Mouse (Mus musculus): ENCODE results near the gene Gm2000. TPM values are rescaled to one million over a fixed set of nuclear protein-coding genes. Genes with fewer than 3 reads are reported as not detected.
"Not testable (repeated sequence)": the region's sequence is repeated elsewhere in the genome, so short reads cannot be mapped to it uniquely, and the experiment has no call there.

The Gm2000 gene
- 10 to 100 TPM in 16 of 26 experiments, 1 to 10 TPM in 9, not detected in 1; 3.0 to 85.6 (median 12.9) TPM for total RNA-seq (2018; cell fraction: chromatin; rRNA removed)
- 1,000 to 10,000 TPM in 1 of 26 experiments, 100 to 1,000 TPM in 25; 330 to 1,384 (median 592) TPM for total RNA-seq (2018; cell fraction: cytosol; rRNA removed)
- total RNA-seq (2018; cell fraction: nucleus; rRNA removed), result 10 to 100 TPM; 13.2 to 91.0 (median 43.2) TPM
- 146 to 902 TPM (median 727 TPM) in 3 replicates for polyA plus RNA-seq (2018)

- Histone ChIP-seq H3K27ac (no peak within 1 kb of the TSS), H3K36me3 (ENCODE audit: inconsistent target) (no peaks in the 10 kb centered on the region), H3K79me2 (ENCODE audit: inconsistent target) (no peaks in the 10 kb centered on the region), H3K4me3 (ENCODE audit: inconsistent target) (no peak within 1 kb of the TSS)
- WGBS (ENCODE audit: missing documents), result 95% methylated on average over 5 of the region's 8 CpGs
These were observed at the start of gene Gm2000 for GRCm38 (mm10) chr1:156365740-156366139. Gm2000 (plus strand) TSS chr1:156366040.

GRCm38 (mm10) chr1:156323126-156323525 is 42.7 kb upstream of the Gm2000 start:
- H3K79me2 ChIP-seq (ENCODE audit: inconsistent target), result no peaks in the 10 kb centered on the region
- 88% methylated on average over 9 of the region's 9 CpGs for WGBS (ENCODE audit: missing documents)
- H3K27ac ChIP-seq, result no peak overlapping the region
- H3K36me3 ChIP-seq (ENCODE audit: inconsistent target), result no peaks in the 10 kb centered on the region
- no peak overlapping the region for H3K4me3 ChIP-seq (ENCODE audit: inconsistent target)

DNA sequence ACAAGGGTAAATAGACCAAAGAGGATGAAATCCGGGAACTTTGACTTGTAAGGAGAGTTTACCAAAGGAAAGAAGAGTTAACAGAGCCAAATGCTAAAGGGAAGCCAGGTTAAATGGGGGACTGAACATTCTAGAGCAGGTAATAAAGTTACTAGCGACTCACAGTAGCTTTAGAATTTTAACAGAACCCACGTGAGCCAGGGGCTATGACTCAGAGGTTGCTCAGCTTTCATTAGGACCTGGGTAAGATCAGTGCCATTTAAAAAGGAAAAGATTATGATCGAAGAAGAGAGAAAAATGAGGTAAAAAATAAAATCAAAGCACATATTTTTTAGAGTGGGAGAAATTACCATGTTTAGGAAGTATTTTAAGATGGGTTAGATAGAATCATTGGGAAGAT is 25.0 kb upstream of the Gm2000 start:
- no peak overlapping the region for H3K27ac ChIP-seq
- H3K79me2 ChIP-seq (ENCODE audit: inconsistent target), result no peaks in the 10 kb centered on the region
- no peak overlapping the region for H3K4me3 ChIP-seq (ENCODE audit: inconsistent target)
- 85% methylated on average over 4 of the region's 4 CpGs for WGBS (ENCODE audit: missing documents)
- no peaks in the 10 kb centered on the region for H3K36me3 ChIP-seq (ENCODE audit: inconsistent target)

GRCm38 (mm10) chr1:156344433-156344832 is 21.4 kb upstream of the Gm2000 start:
- 85% methylated on average over 4 of the region's 4 CpGs for WGBS (ENCODE audit: missing documents)
- no peaks in the 10 kb centered on the region for H3K79me2 ChIP-seq (ENCODE audit: inconsistent target)
- H3K36me3 ChIP-seq (ENCODE audit: inconsistent target), result no peaks in the 10 kb centered on the region
- H3K27ac ChIP-seq, result no peak overlapping the region
- H3K4me3 ChIP-seq (ENCODE audit: inconsistent target), result no peak overlapping the region

- no peaks in the 10 kb centered on the region for H3K36me3 ChIP-seq (ENCODE audit: inconsistent target)
- H3K4me3 ChIP-seq (ENCODE audit: inconsistent target), result no peak overlapping the region
- WGBS (ENCODE audit: missing documents), result 98% methylated on average over 4 of the region's 4 CpGs
- H3K79me2 ChIP-seq (ENCODE audit: inconsistent target), result no peaks in the 10 kb centered on the region
- no peak overlapping the region for H3K27ac ChIP-seq
These were observed 20.2 kb upstream of the Gm2000 start for GRCm38 (mm10) chr1:156345633-156346032.

GRCm38 (mm10) chr1:156349031-156349430 is 16.8 kb upstream of the Gm2000 start:
- WGBS (ENCODE audit: missing documents), result 77% methylated on average over 4 of the region's 4 CpGs
- no peak overlapping the region for H3K27ac ChIP-seq
- no peaks in the 10 kb centered on the region for H3K79me2 ChIP-seq (ENCODE audit: inconsistent target)
- no peaks in the 10 kb centered on the region for H3K36me3 ChIP-seq (ENCODE audit: inconsistent target)
- no peak overlapping the region for H3K4me3 ChIP-seq (ENCODE audit: inconsistent target)

DNA sequence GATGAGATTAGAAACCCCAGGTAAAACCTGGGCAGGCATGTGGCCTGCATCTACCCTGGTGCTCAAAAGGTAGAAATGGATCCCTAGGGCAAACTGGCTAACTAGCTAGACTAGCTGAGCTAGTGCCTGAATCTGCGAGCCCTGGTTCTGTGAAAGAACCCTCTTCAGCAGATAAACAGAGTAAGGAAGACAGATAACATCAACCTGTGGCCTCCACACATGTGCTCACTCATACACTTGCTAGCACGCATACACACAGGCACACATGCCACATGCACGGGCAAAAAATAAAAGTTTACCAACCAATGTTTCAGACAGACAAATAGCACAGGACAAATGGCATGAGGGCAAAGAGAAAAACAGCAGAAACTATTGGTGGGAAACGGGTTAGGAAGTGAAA is 15.4 kb upstream of the Gm2000 start:
- H3K4me3 ChIP-seq (ENCODE audit: inconsistent target), result no peak overlapping the region
- 84% methylated on average over 4 of the region's 4 CpGs for WGBS (ENCODE audit: missing documents)

DNA sequence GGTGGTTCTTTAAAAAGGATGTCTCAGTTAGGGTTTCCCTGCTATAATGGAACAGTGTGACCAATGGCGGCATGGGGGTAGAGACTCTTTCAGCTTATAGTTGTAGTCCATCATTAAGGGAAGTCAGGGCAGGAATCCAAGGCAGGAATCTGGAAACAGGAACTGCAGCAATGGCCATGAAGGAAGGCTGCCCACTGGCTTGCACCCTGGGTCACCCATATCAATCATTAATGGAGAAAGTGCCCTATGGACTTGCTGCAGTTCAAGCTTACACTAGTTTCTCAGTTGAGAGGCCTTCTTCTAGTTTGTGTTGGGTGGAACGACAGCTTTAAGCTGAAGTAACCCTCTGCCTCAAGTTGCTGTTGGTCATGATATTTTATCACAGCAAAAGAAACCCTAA is 13.4 kb upstream of the Gm2000 start:
- Histone ChIP-seq H3K36me3 (ENCODE audit: inconsistent target) (no peaks in the 10 kb centered on the region), H3K4me3 (ENCODE audit: inconsistent target) (no peak overlapping the region), H3K79me2 (ENCODE audit: inconsistent target) (no peaks in the 10 kb centered on the region), H3K27ac (no peak overlapping the region)
- WGBS (ENCODE audit: missing documents), result 100% methylated on average over 2 of the region's 2 CpGs

More for the DNA sequence above, 15.4 kb upstream of the Gm2000 start:
- H3K27ac ChIP-seq, result no peak overlapping the region
- no peaks in the 10 kb centered on the region for H3K79me2 ChIP-seq (ENCODE audit: inconsistent target)
- no peaks in the 10 kb centered on the region for H3K36me3 ChIP-seq (ENCODE audit: inconsistent target)

GRCm38 (mm10) chr1:156381217-156381616 is 15.4 kb downstream of the Gm2000 start:
- Histone ChIP-seq H3K36me3 (ENCODE audit: inconsistent target) (no peaks in the 10 kb centered on the region), H3K27ac (no peak overlapping the region), H3K4me3 (ENCODE audit: inconsistent target) (no peak overlapping the region), H3K79me2 (ENCODE audit: inconsistent target) (no peaks in the 10 kb centered on the region)
- 88% methylated on average over 3 of the region's 3 CpGs for WGBS (ENCODE audit: missing documents)

DNA sequence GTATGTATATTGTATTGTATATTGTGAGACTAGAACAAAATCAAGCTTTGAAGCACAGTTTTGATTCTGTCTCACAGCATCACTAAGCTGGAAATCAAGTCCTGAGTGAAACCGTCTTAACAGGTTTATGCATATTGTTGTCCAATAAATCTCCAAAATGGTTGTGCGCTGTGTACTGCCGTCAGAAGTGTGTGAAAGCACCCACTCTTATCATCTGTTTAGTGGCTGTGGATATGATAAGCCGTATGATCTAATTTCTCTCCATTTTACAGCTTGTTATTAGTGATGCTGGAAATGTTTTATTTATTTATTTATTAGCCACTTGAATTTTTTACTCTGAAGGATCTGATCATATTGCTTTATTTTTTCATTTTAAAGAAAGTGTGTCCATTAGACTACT is 20.4 kb downstream of the Gm2000 start:
- H3K4me3 ChIP-seq (ENCODE audit: inconsistent target), result no peak overlapping the region
- 97% methylated on average over 4 of the region's 4 CpGs for WGBS (ENCODE audit: missing documents)

DNA sequence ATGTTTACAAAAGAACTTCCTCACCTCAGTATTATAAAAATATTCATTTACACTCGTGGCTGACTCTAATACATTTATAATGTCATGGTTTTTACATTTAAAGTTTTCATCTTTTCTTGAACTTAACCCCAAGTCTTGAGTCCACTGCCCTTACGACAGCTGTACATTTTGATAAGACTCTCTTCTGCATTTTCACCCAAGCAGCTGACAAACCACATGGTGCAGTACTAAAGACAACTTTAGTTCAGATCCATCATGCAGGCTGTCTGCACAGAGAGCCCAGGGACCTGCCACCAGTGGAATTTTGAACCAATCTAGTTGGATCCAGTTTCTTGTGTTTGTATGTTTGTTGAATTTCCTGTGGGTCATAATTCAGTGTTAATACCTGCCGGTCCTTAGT is 21.0 kb downstream of the Gm2000 start:
- 35% methylated on average over 3 of the region's 3 CpGs for WGBS (ENCODE audit: missing documents)
- H3K79me2 ChIP-seq (ENCODE audit: inconsistent target), result no peaks in the 10 kb centered on the region
- H3K36me3 ChIP-seq (ENCODE audit: inconsistent target), result no peaks in the 10 kb centered on the region
- no peak overlapping the region for H3K4me3 ChIP-seq (ENCODE audit: inconsistent target)
- H3K27ac ChIP-seq, result no peak overlapping the region

More for the DNA sequence above, 20.4 kb downstream of the Gm2000 start:
- no peak overlapping the region for H3K27ac ChIP-seq
- H3K79me2 ChIP-seq (ENCODE audit: inconsistent target), result no peaks in the 10 kb centered on the region
- H3K36me3 ChIP-seq (ENCODE audit: inconsistent target), result no peaks in the 10 kb centered on the region

GRCm38 (mm10) chr1:156393148-156393547 is 27.3 kb downstream of the Gm2000 start:
- Histone ChIP-seq H3K27ac (no peak overlapping the region), H3K4me3 (ENCODE audit: inconsistent target) (no peak overlapping the region), H3K36me3 (ENCODE audit: inconsistent target) (no peaks in the 10 kb centered on the region), H3K79me2 (ENCODE audit: inconsistent target) (no peaks in the 10 kb centered on the region)
- 95% methylated on average over 4 of the region's 4 CpGs for WGBS (ENCODE audit: missing documents)

- H3K79me2 ChIP-seq (ENCODE audit: inconsistent target); H3K27ac ChIP-seq; H3K36me3 ChIP-seq (ENCODE audit: inconsistent target); H3K4me3 ChIP-seq (ENCODE audit: inconsistent target): not testable (repeated sequence)
- WGBS (ENCODE audit: missing documents), result 100% methylated on average over 1 of the region's 3 CpGs
These were observed 34.3 kb downstream of the Gm2000 start for GRCm38 (mm10) chr1:156400159-156400558.

- no peak overlapping the region for H3K4me3 ChIP-seq (ENCODE audit: inconsistent target)
- H3K79me2 ChIP-seq (ENCODE audit: inconsistent target), result no peaks in the 10 kb centered on the region
- H3K36me3 ChIP-seq (ENCODE audit: inconsistent target), result no peaks in the 10 kb centered on the region
- H3K27ac ChIP-seq, result no peak overlapping the region
- WGBS (ENCODE audit: missing documents), result 73% methylated on average over 2 of the region's 2 CpGs
These were observed 36.7 kb downstream of the Gm2000 start for GRCm38 (mm10) chr1:156402491-156402890.

DNA sequence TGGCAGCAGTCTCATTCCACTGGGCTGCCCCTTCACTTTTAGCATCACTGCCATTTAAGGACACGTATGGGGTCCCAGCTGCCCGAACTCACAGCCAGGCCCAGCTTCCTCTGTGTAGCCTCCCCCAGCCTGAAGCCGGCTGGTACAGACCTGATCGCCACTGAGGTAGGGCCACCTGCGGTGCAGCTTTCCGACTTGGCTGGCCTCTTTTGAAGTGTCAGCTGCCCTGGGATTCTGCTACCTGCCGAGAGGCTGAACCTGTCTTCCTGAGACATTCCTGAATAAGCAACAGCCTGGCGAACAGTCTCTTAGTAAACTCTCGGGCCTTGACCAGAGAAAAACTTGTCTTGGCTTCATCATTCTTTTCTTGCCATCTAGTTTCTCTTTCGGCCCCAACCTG is 37.4 kb downstream of the Gm2000 start:
- Histone ChIP-seq H3K27ac (no peak overlapping the region), H3K79me2 (ENCODE audit: inconsistent target) (no peaks in the 10 kb centered on the region), H3K4me3 (ENCODE audit: inconsistent target) (no peak overlapping the region), H3K36me3 (ENCODE audit: inconsistent target) (no peaks in the 10 kb centered on the region)
- WGBS (ENCODE audit: missing documents), result 96% methylated on average over 10 of the region's 10 CpGs

- H3K79me2 ChIP-seq (ENCODE audit: inconsistent target), result no peaks in the 10 kb centered on the region
- H3K4me3 ChIP-seq (ENCODE audit: inconsistent target), result no peak overlapping the region
- WGBS (ENCODE audit: missing documents), result 26% methylated on average over 3 of the region's 3 CpGs
- H3K36me3 ChIP-seq (ENCODE audit: inconsistent target), result no peaks in the 10 kb centered on the region
- H3K27ac ChIP-seq, result no peak overlapping the region
These were observed 42.2 kb downstream of the Gm2000 start for GRCm38 (mm10) chr1:156408004-156408403.

All from macrophage (primary cell).